Mouse (Mus musculus): ENCODE measurements at regions not wholly inside any gene's neighbourhood (a gene's known extent, or its start where the extent isn't known, plus 50 kb on each side); places are given as distances from the start of the nearest gene placed in this dataset.

DNA sequence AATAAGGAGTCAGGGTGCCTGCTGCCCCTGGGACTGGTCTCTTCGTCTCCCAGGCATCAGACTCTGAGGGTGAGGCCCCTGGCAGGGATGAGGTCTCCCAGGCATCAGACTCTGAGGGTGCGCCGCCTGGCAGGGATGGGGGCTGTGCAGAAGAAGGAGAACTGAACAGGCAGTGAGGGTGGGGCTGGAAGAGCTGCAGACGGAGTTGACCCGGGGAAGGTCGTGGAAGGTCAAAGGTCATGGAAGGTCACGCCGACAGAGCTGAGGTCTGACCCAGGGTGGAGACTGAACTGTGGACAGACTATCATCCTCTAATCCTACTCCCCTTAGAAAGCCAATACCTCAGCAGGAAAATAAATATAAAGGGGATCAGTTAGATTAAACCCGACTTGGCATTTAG is 50.6 kb upstream of the Grik3 start:
- whole genome bisulfite sequencing, result 48% methylated on average over 9 of the region's 9 CpGs
- Histone ChIP-seq H3K4me3 (no peak overlapping the region), H3K4me1 (peaks cover 5% of the 10 kb centered on the region), H3K27ac (no peak overlapping the region), H3K9me3 (no peaks in the 10 kb centered on the region), H3K27me3 (ENCODE audit: insufficient read depth, poor library complexity, severe bottlenecking) (peaks cover 8% of the 10 kb centered on the region; the same call in 1 of the 2 replicates), H3K36me3 (no peaks in the 10 kb centered on the region)
- no peak for DNase-seq (ENCODE audit: low spot score)

GRCm38 (mm10) chr4:125437161-125437822 is 53.2 kb upstream of the Grik3 start:
- Histone ChIP-seq H3K9me3 (no peaks in the 10 kb centered on the region), H3K36me3 (no peaks in the 10 kb centered on the region), H3K4me3 (no peak overlapping the region), H3K27me3 (ENCODE audit: insufficient read depth, poor library complexity, severe bottlenecking) (0 out of 2 replicates have a peak, but pooled peaks cover 5% of the 10 kb centered on the region), H3K4me1 (peaks cover 5% of the 10 kb centered on the region), H3K27ac (no peak overlapping the region)
- WGBS, result 68% methylated on average over 13 of the region's 13 CpGs
- DNase-seq (ENCODE audit: low spot score), result no peak

DNA sequence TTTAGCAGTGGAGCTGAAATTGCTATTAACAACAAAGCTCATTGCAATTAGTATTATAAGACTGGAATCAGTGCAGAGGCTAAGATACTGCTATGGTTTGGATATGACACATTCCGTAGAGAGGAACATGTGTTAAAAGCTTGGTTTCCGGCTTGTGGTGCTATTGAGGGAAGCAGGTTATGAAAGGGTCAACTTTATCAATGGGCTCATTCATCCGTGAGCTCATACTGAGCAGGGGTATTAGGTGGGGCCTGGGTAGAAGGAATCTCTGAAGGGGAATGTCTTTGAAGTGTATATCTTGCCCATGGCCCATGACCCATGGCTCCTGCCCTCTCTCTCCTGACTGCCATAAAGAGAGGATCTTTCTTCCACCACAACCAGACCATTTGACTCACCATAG is 57.0 kb upstream of the Grik3 start:
- 59% methylated on average over 3 of the region's 3 CpGs for WGBS
- Histone ChIP-seq H3K4me3 (no peak overlapping the region), H3K27ac (no peak overlapping the region), H3K9me3 (no peaks in the 10 kb centered on the region), H3K36me3 (no peaks in the 10 kb centered on the region), H3K27me3 (ENCODE audit: insufficient read depth, poor library complexity, severe bottlenecking) (0 out of 2 replicates have a peak, but pooled peaks cover 8% of the 10 kb centered on the region), H3K4me1 (0 out of 2 replicates have a peak, but pooled peaks cover 3% of the 10 kb centered on the region)
- no peak for DNase-seq (ENCODE audit: low spot score)

DNA sequence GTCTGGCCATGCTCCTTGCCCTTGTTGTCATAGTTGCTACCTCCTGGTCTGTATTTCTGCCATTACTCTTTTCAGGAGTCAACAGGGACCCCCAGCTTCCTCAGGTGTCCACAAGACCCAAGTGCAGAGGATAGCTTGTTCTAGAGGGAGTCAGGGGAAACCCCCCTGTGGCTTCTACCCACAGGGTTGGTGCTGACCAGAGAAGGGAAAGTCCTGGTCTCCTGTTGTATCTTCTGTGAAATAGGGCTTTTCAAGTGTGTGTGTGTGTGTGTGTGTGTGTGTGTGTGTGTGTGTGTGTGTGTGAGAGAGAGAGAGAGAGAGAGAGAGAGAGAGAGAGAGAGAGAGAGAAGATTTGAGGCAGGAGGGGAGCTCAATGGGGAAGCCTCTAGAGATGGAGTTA is 58.9 kb upstream of the Grik3 start:
- H3K36me3 ChIP-seq, result no peaks in the 10 kb centered on the region
- no peak overlapping the region for H3K4me3 ChIP-seq
- no peak overlapping the region for H3K27ac ChIP-seq
- H3K9me3 ChIP-seq, result no peaks in the 10 kb centered on the region
- 0 out of 2 replicates have a peak, but pooled peaks cover 3% of the 10 kb centered on the region for H3K4me1 ChIP-seq
- DNase-seq (ENCODE audit: low spot score), result no peak
- H3K27me3 ChIP-seq (ENCODE audit: insufficient read depth, poor library complexity, severe bottlenecking), result peaks cover 9% of the 10 kb centered on the region; the same call in 1 of the 2 replicates

DNA sequence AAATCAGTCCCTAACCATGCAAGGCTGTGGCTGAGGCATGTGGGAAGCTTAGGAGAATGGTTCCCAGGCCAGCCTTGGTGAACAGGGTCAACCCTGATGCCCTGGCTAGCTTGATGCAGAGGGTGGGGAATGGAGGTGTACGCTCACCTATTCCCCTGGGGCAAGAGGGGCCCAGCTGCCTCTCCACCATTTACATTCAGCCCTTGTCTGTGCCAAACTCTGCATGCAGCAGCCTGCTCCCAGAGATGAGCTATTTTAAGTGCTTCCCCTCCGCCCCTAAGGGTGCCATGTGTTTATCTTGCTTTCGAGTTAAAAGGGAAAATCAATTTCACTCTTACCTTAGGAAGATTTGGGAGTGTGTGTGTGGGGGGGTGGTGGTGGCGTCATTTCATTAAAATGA is 59.7 kb upstream of the Grik3 start:
- Histone ChIP-seq H3K4me3 (no peak overlapping the region), H3K36me3 (no peaks in the 10 kb centered on the region), H3K27me3 (ENCODE audit: insufficient read depth, poor library complexity, severe bottlenecking) (peaks cover 17% of the 10 kb centered on the region; the same call in 1 of the 2 replicates), H3K27ac (no peak overlapping the region), H3K4me1 (0 out of 2 replicates have a peak, but pooled peaks cover 3% of the 10 kb centered on the region), H3K9me3 (no peaks in the 10 kb centered on the region)
- 47% methylated on average over 4 of the region's 4 CpGs for WGBS
- DNase-seq (ENCODE audit: low spot score), result no peak

DNA sequence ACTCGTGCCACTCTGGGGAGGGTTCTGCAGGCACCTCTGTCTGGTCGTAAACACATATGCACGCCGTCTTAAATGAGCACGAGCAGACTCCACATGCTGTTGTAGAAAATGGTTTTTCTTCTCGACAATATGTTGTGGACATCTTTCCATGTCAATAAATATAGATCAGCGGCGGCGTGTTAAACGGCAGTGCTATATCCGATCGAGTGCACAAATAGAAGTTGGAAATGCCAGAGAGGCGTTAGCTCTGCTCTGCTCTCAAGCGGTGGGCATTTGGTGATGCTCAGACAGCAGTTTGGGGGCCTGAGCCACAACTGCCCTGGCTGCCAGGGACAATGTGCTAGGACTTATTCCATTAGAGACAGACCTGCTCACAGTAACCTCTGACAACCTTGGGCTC is 61.8 kb upstream of the Grik3 start:
- H3K9me3 ChIP-seq, result no peaks in the 10 kb centered on the region
- 0 out of 2 replicates have a peak, but pooled peaks cover 3% of the 10 kb centered on the region for H3K4me1 ChIP-seq
- H3K27ac ChIP-seq, result no peak overlapping the region
- WGBS, result 89% methylated on average over 14 of the region's 14 CpGs
- H3K4me3 ChIP-seq, result no peak overlapping the region
- no peak for DNase-seq (ENCODE audit: low spot score)
- H3K27me3 ChIP-seq (ENCODE audit: insufficient read depth, poor library complexity, severe bottlenecking), result peaks cover 22% of the 10 kb centered on the region
- no peaks in the 10 kb centered on the region for H3K36me3 ChIP-seq

GRCm38 (mm10) chr4:125420561-125421241 is 69.8 kb upstream of the Grik3 start:
- no peak for DNase-seq (ENCODE audit: low spot score)
- 51% methylated on average over 5 of the region's 5 CpGs for WGBS
- no peaks in the 10 kb centered on the region for H3K9me3 ChIP-seq
- no peaks in the 10 kb centered on the region for H3K36me3 ChIP-seq
- no peak overlapping the region for H3K4me3 ChIP-seq
- H3K27me3 ChIP-seq (ENCODE audit: insufficient read depth, poor library complexity, severe bottlenecking), result peaks cover 36% of the 10 kb centered on the region
- peaks cover 4% of the 10 kb centered on the region; the same call in 1 of the 2 replicates for H3K4me1 ChIP-seq
- no peak overlapping the region for H3K27ac ChIP-seq

GRCm38 (mm10) chr4:125419491-125420255 is 70.8 kb upstream of the Grik3 start:
- peaks cover 32% of the 10 kb centered on the region for H3K27me3 ChIP-seq (ENCODE audit: insufficient read depth, poor library complexity, severe bottlenecking)
- no peak overlapping the region for H3K4me3 ChIP-seq
- WGBS, result 43% methylated on average over 12 of the region's 12 CpGs
- no peaks in the 10 kb centered on the region for H3K9me3 ChIP-seq
- H3K27ac ChIP-seq, result no peak overlapping the region
- no peak for DNase-seq (ENCODE audit: low spot score)
- H3K4me1 ChIP-seq, result peaks cover 4% of the 10 kb centered on the region; the same call in 1 of the 2 replicates
- H3K36me3 ChIP-seq, result no peaks in the 10 kb centered on the region

DNA sequence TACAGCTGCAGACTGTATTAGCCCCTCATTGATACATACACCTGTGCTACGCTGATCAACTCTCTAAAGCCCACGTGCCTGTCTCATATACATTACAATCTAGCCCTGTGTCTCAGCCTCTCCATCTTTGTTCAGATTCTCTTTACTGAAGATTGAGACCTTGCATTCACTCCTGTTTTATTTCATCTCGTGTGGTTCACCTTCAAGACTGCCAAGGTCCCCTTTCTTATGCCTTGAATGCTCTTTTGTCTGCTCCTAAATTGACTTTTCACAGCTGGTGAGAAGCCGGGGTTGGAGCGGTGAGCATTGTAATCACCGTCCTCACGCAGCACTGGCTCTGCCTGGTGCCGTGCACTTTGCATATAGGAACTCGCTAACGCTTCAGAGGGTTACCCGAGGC is 75.2 kb upstream of the Grik3 start:
- Histone ChIP-seq H3K4me3 (no peak overlapping the region), H3K27me3 (ENCODE audit: insufficient read depth, poor library complexity, severe bottlenecking) (peaks cover 23% of the 10 kb centered on the region), H3K9me3 (no peaks in the 10 kb centered on the region), H3K4me1 (peaks cover 6% of the 10 kb centered on the region; the same call in 1 of the 2 replicates), H3K36me3 (no peaks in the 10 kb centered on the region), H3K27ac (no peak overlapping the region)
- no peak for DNase-seq (ENCODE audit: low spot score)
- 62% methylated on average over 11 of the region's 11 CpGs for WGBS

DNA sequence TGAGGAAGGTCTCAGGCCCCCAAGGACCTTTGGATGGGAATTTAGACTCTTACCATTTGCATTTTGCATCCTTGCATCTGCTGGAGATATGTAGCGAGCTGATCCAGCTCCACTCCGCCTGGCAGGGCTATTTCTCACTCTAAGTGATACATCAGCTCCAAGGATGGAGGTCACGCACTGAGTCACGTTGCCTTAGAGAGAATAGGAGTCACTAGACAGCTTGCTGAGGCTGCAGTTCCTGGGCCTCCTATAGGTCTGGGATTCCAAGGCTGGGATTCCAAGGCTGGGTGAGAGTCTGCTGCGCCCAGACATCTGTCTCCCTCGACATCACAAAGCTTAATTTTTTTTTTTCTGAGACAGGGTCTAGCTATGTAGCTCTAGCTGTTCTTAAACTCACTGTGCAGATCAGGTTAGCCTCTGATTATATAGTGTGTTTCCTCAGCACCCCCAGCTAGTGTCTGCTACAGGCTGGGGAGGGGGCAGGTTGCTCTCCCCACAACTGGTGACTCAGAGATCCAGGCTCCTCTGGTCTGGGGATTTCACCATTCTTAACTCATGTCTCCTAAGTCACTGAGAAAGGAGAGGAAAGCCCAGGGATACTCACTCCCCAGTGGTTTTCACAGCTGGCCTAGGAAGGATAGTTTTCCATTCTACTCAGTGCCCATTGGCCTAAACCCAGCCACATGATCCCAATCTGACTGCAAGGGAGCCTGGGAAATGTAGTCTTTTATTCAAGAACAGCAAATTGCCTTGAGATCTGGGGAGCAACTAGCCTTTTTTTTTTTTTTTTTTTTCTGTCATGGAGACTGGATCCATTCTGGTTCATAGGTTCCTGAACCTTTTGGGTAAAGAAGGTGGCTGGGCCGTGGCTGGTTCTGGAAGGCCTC is 76.4 kb upstream of the Grik3 start:
- Histone ChIP-seq H3K36me3 (no peaks in the 10 kb centered on the region), H3K27ac (no peak overlapping the region), H3K4me3 (no peak overlapping the region), H3K4me1 (0 out of 2 replicates have a peak, but pooled peaks cover 2% of the 10 kb centered on the region), H3K9me3 (no peaks in the 10 kb centered on the region), H3K27me3 (ENCODE audit: insufficient read depth, poor library complexity, severe bottlenecking) (peaks cover 24% of the 10 kb centered on the region; the same call in 1 of the 2 replicates)
- 79% methylated on average over 7 of the region's 7 CpGs for WGBS
- DNase-seq (ENCODE audit: low spot score), result no peak

- Histone ChIP-seq H3K36me3 (no peaks in the 10 kb centered on the region), H3K4me3 (no peak overlapping the region), H3K9me3 (no peaks in the 10 kb centered on the region), H3K27me3 (ENCODE audit: insufficient read depth, poor library complexity, severe bottlenecking) (peaks cover 24% of the 10 kb centered on the region; the same call in 1 of the 2 replicates), H3K27ac (peak overlapping the region; percentile 9; the same call in 1 of the 2 replicates), H3K4me1 (peaks cover 6% of the 10 kb centered on the region; the same call in 1 of the 2 replicates)
- 51% methylated on average over 8 of the region's 8 CpGs for WGBS
- peak; percentile 91 for DNase-seq (ENCODE audit: low spot score)
Observed at GRCm38 (mm10) chr4:125410736-125411441, 79.6 kb upstream of the Grik3 start.

All from heart, embryonic 10.5 days (tissue).